Mouse (Mus musculus) cerebellum, adult 11 months (tissue): ENCODE results near the gene Ddx49.
A peak's percentile ranks its signal among the peaks of the same experiment; 100 is the strongest.

ENCODE experiments used
- DNase-seq: peaks from one replicate; pipeline ENCODE4 v3.0.0; 2022

The Ddx49 gene

GRCm38 (mm10) chr8:70316511-70317504 is 14.5 kb upstream of the Ddx49 start:
- peak; percentile 46 for DNase-seq

GRCm38 (mm10) chr8:70315624-70316510 is 13.6 kb upstream of the Ddx49 start, which contains the start of gene Cers1:
Cers1 (plus strand) TSS chr8:70315775.
- peak; percentile 74 for DNase-seq

GRCm38 (mm10) chr8:70313399-70313798 is 11.1 kb upstream of the Ddx49 start:
- DNase-seq = no peak

GRCm38 (mm10) chr8:70309311-70309710 is 7.0 kb upstream of the Ddx49 start:
- no peak for DNase-seq

GRCm38 (mm10) chr8:70302901-70303300 is 612 bp upstream of the Ddx49 start:
- no peak for DNase-seq

- DNase-seq = no peak
These were observed 1.4 kb downstream of the Ddx49 start for GRCm38 (mm10) chr8:70300881-70301280.

GRCm38 (mm10) chr8:70293988-70294405 is 8.3 kb downstream of the Ddx49 start:
- DNase-seq = no peak

GRCm38 (mm10) chr8:70286737-70287136 is 15.6 kb downstream of the Ddx49 start:
- no peak for DNase-seq

- no peak for DNase-seq
These were observed 17.0 kb downstream of the Ddx49 start for GRCm38 (mm10) chr8:70285304-70285703.

GRCm38 (mm10) chr8:70284421-70284820 is 17.9 kb downstream of the Ddx49 start:
- no peak for DNase-seq

GRCm38 (mm10) chr8:70283136-70284077 is 18.9 kb downstream of the Ddx49 start:
- DNase-seq = no peak

- peak; percentile 44 for DNase-seq
These were observed 19.6 kb downstream of the Ddx49 start, which contains the start of gene Homer3 for GRCm38 (mm10) chr8:70282603-70283135. Homer3 (plus strand) TSS chr8:70282827.

- no peak for DNase-seq
These were observed 21.3 kb downstream of the Ddx49 start for GRCm38 (mm10) chr8:70281001-70281400.

GRCm38 (mm10) chr8:70279266-70279665 is 23.0 kb downstream of the Ddx49 start:
- DNase-seq = no peak

- DNase-seq = no peak
These were observed 24.1 kb downstream of the Ddx49 start for GRCm38 (mm10) chr8:70278175-70278574.

- no peak for DNase-seq
These were observed 25.8 kb downstream of the Ddx49 start for GRCm38 (mm10) chr8:70276476-70276875.

GRCm38 (mm10) chr8:70274350-70274749 is 27.9 kb downstream of the Ddx49 start:
- DNase-seq = no peak

GRCm38 (mm10) chr8:70272949-70273348 is 29.3 kb downstream of the Ddx49 start:
- DNase-seq = no peak

- DNase-seq = no peak
These were observed 33.3 kb downstream of the Ddx49 start for GRCm38 (mm10) chr8:70268799-70269565.

GRCm38 (mm10) chr8:70268311-70268710 is 34.0 kb downstream of the Ddx49 start:
- no peak for DNase-seq

- no peak for DNase-seq
These were observed 34.6 kb downstream of the Ddx49 start for GRCm38 (mm10) chr8:70267674-70268073.
